Mouse (Mus musculus): ENCODE results near the gene Vmn2r5. TPM values are rescaled to one million over a fixed set of nuclear protein-coding genes. Genes with fewer than 3 reads are reported as not detected.

Gene Vmn2r5
- not detected in 2 replicates for polyA plus RNA-seq (2012; ENCODE audit: low replicate concordance)

DNA sequence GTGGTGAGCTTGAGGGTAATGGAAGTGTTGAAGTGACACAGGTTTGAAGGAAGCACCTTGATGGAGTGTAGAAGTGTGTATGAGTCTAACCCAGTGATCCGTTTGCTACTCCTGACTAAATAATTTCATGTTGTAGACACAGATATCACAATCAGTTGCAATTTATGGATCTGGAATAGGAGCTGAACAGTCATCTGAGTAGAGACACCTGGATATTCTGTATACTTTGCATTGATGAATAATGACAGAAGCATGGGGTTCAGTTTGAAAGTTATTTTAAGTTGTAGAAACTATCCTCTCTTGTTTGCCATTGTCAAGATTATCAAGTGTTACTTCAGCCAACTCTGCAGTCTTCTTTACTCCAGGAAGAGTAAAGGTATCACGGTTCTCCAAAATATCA, at the start of gene Vmn2r5:
Gene Vmn2r5, minus strand, starts transcription at position 101 of the 400 bp plus-strand sequence.

Other genes with a start within 250 kb of the Vmn2r5 start
- 0.01 TPM in 2 replicates for gene Vmn2r3, start 220.1 kb downstream of the Vmn2r5 start, polyA plus RNA-seq (2012; ENCODE audit: low replicate concordance)
- not detected in 2 replicates for gene Vmn2r4, start 94.5 kb downstream of the Vmn2r5 start, polyA plus RNA-seq (2012; ENCODE audit: low replicate concordance)
- gene Vmn2r6, start 56.0 kb upstream of the Vmn2r5 start, polyA plus RNA-seq (2012; ENCODE audit: low replicate concordance): 0.01 TPM in 1 of 2 replicates, not detected in the other

All from hematopoietic multipotent progenitor cell, adult 10-12 weeks (in vitro differentiated cells).